Mouse (Mus musculus): ENCODE measurements around the gene H60b.
"Not testable (repeated sequence)": the region's sequence is repeated elsewhere in the genome, so short reads cannot be mapped to it uniquely, and the experiment has no call there.

The H60b gene

DNA sequence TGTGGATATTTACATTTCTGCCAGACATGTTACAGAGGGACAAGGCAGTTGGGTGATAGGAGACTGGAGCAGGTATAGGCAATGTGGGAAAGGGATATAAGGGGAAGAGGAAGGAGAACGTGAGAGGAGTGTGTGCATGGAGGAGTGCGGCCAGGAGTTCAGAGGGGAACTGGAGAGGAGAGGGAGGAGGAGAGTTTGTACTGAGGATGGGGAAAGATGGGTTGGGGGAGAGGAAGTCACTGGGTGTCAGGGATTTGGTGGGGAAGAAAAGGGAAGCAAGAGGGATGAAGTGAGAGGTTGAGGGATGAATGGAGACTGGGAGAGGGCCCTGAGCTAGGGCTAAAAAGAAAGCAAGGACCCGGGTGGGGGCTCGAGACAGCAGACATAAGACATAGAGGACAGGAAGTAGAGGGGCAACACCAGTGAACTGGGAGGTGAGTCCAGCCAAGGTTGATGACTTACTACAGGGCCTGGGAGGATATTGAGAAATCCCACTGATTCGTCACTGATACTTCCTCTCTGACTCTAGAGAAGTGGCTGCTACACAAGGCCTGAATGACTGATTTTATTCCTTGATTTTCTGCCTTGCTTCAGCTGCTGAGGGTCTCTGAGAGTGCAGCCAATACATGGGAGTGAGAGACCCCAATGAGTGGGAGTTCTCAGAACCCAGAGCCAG lies 7.1 kb downstream of the H60b start:
- not testable (repeated sequence) for DNase-seq (ENCODE audit: low spot score in 2 of 2)

DNA sequence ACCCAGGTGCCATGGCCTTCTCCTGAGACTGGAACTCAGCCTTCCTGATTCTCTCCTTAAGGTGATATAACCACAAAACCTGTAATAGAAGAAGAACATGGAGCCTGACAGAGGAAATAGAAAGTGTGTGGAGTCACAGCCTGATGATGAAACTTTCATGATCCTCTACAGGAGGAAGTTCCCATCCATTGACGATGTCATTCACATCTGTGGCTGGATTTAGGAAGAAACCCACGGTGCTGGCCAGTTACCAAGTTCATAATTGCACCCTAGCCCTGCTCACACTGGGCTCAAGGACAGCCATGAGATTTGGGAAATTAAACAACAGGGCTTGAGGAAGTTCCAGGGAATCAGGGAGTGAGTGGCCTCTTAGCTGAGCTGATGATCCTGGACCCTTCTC lies 7.6 kb downstream of the H60b start:
- not testable (repeated sequence) for DNase-seq (ENCODE audit: low spot score in 2 of 2)

GRCm38 (mm10) chr10:22167061-22167460 lies 8.7 kb downstream of the H60b start:
- not testable (repeated sequence) for DNase-seq (ENCODE audit: low spot score in 2 of 2)

DNA sequence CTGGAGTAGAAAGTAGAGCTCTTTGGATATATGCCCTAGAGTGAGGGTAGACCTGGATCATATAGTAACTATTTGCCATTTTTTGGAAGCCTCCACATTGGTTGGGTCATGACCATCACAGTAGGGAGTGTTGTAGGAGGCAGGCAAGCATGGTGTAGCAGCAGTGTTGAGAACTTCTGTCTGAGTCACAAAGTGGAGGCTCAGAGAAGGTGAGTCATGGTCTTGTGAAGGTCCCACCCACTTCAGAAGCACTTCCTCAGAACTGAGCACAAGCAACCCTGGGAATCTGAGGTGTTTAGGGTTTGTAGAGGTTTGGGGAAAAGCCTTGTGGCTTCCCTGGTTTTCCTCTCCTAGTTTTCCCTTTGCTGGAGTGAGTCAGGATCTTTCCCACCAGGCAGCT lies 10.7 kb downstream of the H60b start:
- DNase-seq (ENCODE audit: low spot score in 2 of 2), result not testable (repeated sequence)

DNA sequence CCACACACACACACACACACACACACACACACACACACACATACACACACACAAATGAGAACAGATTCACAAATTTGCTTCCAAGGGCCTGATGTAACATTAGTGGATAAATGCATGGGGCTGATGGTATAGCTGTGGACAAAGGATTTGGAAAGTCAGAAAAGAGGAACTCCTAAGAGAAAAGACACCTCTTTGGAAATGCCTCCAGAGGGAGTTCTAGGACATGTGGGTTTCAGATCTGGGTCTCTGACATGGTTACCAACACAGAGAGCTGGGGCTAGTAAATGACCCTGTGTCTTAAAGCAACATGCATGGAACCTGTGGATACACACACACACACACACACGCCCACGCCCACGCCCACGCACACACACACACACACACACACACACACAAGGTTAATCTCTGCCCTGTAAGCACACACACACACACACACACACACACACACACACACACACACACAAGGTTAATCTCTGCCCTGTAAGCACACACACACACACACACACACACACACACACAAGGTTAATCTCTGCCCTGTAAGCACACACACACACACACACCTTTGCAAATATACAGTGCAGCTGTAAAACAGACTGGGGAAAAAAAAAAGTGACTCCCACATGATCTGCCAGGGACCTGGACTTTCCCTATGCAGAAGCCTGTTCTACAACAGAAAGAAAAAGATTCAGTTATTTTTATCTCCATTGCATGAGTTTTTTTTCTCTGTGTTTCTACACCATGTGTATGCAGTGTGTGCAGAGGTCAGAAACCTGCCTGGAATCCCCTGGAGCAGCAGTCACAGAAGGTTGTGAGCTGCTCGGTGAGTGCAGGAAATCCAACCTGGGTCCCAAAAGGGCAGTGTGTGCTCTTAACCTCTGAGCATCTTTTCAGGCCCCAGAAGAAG lies 14.3 kb downstream of the H60b start:
- not testable (repeated sequence) for DNase-seq (ENCODE audit: low spot score in 2 of 2)

- DNase-seq (ENCODE audit: low spot score in 2 of 2), result not testable (repeated sequence)
Measured at GRCm38 (mm10) chr10:22173335-22174189, 15.2 kb downstream of the H60b start.

- DNase-seq (ENCODE audit: low spot score in 2 of 2), result not testable (repeated sequence)
Measured at GRCm38 (mm10) chr10:22174190-22174487, 15.8 kb downstream of the H60b start.

DNA sequence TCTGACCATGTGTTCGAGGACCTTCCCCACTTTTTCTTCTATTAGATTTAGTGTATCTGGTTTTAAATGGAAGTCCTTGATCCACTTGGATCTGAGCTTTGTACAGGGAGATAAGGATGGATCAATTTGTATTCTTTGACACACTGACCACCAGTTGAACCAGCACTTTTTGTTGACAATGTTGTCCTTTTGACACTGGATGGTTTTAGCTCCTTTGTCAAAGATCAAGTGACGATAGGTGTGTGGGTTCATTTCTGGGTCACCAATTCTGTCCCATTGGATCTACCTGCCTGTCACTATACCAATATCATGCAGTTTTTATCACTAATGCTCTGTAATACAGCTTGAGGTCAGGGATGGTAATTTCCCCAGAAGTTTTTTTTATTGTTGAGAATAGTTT lies 18.1 kb downstream of the H60b start:
- DNase-seq (ENCODE audit: low spot score in 2 of 2), result not testable (repeated sequence)

- DNase-seq (ENCODE audit: low spot score in 2 of 2), result not testable (repeated sequence)
Measured at GRCm38 (mm10) chr10:22191035-22191434, 32.6 kb downstream of the H60b start.

GRCm38 (mm10) chr10:22201352-22201751 lies 43.0 kb downstream of the H60b start:
- DNase-seq (ENCODE audit: low spot score in 2 of 2), result not testable (repeated sequence)

DNA sequence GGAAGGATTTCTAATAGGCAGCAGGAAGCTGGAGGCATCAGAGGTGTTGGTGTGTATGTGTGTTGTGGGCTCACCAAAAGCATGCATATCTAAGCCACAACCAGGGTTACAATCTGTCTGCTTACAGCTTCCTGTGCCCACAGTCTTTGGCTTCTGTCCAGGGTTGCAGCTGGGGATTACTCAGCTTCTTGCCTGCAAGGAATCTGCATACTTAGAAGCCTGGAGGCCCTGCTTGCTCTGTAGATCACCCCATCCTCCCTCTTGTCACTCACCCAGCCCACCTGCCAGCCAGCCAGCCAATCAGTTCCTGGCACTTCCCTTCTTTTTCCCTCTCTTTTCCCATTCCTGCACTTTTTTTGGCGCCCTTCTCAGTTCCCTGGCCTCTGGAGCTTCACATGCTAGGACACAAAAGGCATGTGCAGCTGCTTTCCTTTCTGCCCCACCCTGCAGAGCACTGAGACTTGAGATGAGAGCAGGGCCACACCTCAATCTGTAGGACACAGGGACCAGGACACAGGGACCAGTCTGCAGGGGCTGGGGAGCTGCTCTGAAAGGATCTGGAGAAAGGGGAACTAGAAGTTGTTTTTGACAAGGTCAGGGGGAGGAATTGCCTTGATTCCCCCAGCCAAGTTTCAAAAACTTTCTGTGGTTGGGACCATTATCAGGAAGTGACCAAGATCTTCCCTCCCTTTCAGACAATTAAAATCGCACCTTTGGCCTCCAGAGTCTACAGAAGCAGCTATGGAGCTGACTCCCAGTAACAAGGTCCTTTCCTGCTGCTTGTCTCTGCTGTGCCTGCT lies 44.6 kb downstream of the H60b start:
- DNase-seq (ENCODE audit: low spot score in 2 of 2), result not testable (repeated sequence)

- not testable (repeated sequence) for DNase-seq (ENCODE audit: low spot score in 2 of 2)
Measured at GRCm38 (mm10) chr10:22206443-22206842, 48.1 kb downstream of the H60b start.

GRCm38 (mm10) chr10:22212012-22212696 lies 53.8 kb downstream of the H60b start:
- peak in 1 of 2 experiments; percentile 40 for DNase-seq (ENCODE audit: low spot score in 2 of 2)

GRCm38 (mm10) chr10:22223474-22224349 lies 65.3 kb downstream of the H60b start:
- not testable (repeated sequence) for DNase-seq (ENCODE audit: low spot score in 2 of 2)

DNA sequence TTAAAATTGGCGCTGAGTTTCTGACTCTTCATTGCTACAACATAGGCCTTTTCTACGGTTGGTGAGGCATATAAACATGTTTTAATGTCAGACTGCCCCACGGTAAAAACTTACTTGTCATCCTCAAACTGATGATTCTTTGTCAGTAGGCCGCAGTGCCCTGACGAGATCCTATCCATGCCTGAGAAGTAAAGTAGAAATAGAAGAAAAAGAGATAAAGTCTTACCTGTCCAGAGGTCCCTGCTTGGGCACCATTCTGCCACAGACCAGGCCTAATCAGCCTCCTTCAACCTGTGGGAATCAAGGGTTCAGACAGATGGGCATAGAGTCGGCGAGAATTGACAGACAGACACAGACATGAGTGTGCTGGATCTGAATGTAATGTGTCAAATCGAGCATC lies 106.7 kb downstream of the H60b start:
- no peak for DNase-seq (ENCODE audit: low spot score in 2 of 2)

DNA sequence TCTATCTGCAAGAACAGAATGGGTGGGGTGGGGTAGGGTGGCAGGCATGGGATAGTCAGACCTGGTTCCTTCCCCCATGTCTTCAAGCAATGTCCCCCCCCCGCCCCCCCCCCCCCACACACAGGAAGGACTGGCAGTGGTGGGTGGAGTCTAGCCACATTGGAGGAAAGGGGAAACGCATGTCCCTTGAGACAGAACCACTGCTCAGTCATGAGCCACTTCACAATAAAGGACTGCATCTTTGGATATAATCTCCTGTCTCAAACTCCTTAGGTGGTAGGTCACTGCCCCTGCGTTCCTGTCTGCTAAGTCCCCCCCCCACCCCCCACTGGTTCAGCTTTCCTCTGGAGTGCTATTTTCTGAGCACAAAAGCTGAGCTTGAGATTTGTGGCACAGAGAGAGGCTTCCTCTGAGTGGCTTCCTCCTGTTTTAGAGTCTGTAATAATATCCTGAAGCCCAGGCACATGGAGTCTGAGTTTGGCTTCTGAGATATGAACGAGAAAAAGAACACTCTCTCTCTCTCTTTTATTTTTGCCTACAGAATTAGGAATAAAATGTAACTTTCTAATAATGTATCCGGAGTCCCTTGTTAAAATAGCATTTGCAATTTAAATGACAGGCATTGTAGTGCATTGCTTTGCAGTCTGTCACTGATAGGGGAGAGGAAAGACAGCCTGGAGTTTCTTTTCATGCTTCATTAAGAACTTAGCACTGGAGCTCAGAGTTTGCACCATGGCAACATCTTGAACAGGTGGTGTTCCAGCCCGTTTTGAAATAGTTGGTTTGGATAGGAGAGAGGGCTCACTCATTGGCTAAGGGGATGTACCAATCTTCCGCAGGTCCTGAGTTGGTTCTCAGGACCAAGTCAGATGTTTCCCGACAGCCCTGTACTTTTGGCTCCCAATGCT lies 112.7 kb downstream of the H60b start:
- not testable (repeated sequence) for DNase-seq (ENCODE audit: low spot score in 2 of 2)

DNA sequence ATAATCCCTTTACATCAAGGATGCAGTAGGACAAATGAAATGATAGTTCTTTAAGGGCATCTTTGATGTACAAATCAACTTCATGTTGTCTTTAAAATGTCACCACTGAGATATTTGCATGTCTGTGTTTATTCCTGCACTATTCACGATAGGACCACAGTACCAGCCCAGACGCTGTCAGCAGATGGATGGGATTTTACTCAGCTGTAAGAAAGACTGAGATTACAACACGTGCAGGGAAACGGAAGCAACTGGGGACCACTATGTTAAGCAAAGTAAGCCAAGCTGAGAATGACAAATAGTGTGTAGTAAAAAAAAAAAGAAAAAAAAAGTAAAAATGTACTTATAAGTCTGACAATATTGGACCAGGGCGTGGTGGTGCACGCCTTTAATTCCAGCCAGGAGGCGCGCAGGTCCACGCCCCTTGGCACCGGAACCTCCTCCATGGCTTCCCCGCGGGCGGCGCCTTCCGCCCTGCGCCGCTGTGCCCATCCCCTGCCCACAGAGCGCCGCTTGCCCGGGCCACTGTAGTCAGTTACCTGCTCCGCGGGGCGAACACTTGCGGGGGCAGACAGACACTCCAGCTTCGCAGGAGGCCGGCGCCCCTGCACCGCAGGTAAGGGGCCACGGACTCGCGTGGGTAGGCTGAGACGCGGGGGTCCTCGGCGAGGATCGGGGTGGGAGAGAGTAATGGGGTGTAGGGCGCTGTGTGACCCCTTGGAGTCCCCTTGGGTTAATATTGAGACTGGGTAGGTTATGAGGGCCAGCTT lies 114.7 kb downstream of the H60b start:
- DNase-seq (ENCODE audit: low spot score in 2 of 2), result not testable (repeated sequence)
